Mouse (Mus musculus): ENCODE results near the gene Ptprk.
A peak's percentile ranks its signal among the peaks of the same experiment; 100 is the strongest.

The Ptprk gene

GRCm38 (mm10) chr10:28113879-28114278, 39.3 kb downstream of the Ptprk start:
- no peak for DNase-seq (ENCODE audit: low spot score)

GRCm38 (mm10) chr10:28116982-28117381, 42.4 kb downstream of the Ptprk start:
- DNase-seq (ENCODE audit: low spot score), result no peak

DNA sequence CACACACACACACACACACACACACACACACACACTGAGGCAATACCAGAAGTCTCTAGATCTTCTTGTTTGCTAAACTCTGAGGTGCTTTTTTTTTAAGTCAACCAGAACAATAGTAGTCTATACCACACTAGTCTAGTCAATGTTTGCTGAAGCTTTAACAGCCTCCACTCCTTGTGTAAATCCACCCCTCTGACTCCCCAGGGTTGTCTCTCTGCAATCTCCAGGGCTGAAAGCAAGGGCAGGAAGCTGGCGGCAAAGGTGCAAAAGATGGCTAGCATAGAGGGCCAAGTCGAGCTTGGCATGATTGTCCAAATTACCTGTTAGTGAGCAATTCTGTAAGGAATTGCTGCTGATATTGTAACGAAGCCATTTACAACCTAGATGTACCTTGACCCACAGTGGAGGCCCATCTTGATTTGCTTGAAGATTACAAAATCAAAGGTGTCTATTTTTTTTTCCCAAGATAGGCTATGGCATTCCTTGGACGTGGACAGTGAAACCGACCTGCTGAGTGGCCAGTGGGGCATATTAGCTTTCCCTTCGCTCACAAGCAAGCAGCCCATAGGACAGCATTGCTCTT, 44.3 kb downstream of the Ptprk start:
- no peak for DNase-seq (ENCODE audit: low spot score)

- no peak for DNase-seq (ENCODE audit: low spot score)
These were observed 49.3 kb downstream of the Ptprk start for GRCm38 (mm10) chr10:28123881-28124280.

DNA sequence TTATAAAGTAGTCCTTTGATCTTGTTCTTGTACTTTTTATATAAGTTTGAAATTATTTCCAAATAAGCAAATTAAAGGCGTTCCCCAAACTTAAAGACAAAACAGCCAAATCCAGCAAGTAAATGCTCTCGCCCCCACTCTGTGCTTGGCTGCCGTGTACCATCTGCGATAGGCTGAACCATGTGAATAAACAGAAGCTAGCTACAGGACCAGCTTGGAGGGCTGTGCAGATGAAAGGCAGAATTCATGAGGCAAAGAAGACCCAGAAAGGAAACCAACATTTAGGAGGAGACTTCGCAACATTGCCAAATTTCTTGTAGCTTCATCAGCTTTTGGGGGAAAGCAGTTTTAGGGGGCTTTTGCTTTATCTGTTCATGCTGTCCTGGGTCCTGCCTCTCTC, 53.4 kb downstream of the Ptprk start:
- DNase-seq (ENCODE audit: low spot score), result no peak

DNA sequence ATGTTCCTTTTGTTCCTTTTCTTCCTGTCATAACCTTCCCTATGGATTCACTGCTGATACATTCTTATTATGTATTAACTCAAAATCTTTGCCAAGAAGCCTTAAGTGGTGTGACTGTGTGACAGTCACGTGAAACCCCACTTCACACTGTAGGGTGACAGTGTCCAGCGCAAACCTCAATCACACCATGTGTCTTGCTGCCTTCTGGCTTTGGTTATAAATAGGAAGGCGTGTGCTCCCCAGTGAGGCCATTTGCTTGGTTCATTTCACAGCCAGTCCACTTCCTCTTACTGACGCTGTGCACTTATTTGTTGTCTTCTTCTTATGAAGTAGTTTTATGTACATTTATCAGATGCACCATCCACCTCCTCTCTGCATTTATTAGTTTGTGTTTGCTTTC, 53.8 kb downstream of the Ptprk start:
- DNase-seq (ENCODE audit: low spot score), result no peak

- no peak for DNase-seq (ENCODE audit: low spot score)
These were observed 55.8 kb downstream of the Ptprk start for GRCm38 (mm10) chr10:28130422-28130821.

- no peak for DNase-seq (ENCODE audit: low spot score)
These were observed 59.1 kb downstream of the Ptprk start for GRCm38 (mm10) chr10:28133770-28134169.

GRCm38 (mm10) chr10:28138399-28138798, 63.8 kb downstream of the Ptprk start:
- no peak for DNase-seq (ENCODE audit: low spot score)

- DNase-seq (ENCODE audit: low spot score), result no peak
These were observed 69.8 kb downstream of the Ptprk start for GRCm38 (mm10) chr10:28144459-28144858.

DNA sequence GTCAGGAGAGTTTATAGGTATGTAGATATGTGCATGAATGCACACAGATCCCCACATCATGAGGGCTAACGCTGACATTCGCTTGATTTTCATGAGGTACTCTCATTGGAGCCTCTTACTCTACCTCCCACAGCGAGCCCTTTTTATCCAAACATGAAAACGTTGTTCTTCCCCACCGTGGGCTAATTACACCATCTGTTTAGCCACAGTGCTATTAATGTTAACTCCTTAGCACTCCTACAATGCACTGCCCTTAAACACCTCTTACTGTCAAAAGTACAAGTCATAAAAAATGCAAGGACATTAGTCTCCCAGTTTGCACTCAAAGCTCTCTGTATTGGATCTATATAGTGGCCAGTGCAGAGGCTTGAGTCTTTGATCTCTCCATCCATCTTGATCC, 70.7 kb downstream of the Ptprk start:
- DNase-seq (ENCODE audit: low spot score), result no peak

- no peak for DNase-seq (ENCODE audit: low spot score)
These were observed 81.4 kb downstream of the Ptprk start for GRCm38 (mm10) chr10:28155688-28156685.

- no peak for DNase-seq (ENCODE audit: low spot score)
These were observed 85.1 kb downstream of the Ptprk start for GRCm38 (mm10) chr10:28159716-28160115.

GRCm38 (mm10) chr10:28161306-28161705, 86.7 kb downstream of the Ptprk start:
- no peak for DNase-seq (ENCODE audit: low spot score)

DNA sequence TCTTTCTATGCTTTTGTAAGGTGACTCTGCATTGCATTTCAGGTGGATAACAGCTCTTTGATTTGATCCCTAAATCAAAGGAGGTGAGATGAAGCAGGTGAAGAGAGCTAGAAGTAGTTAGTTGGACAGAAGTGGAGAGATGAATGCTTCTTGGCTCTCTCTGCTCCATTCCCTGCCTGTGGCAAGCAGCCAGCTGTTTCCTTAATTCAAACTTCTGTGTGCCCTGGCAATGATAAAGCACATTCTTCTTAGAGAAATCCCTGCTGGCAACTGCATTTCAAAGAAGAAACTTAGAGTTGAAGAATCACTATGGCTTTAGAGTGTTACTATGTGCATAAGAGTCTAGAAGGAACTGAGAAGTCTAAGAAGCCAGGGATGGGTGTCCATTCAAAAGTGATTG, 89.6 kb downstream of the Ptprk start:
- DNase-seq (ENCODE audit: low spot score), result peak; percentile 18

DNA sequence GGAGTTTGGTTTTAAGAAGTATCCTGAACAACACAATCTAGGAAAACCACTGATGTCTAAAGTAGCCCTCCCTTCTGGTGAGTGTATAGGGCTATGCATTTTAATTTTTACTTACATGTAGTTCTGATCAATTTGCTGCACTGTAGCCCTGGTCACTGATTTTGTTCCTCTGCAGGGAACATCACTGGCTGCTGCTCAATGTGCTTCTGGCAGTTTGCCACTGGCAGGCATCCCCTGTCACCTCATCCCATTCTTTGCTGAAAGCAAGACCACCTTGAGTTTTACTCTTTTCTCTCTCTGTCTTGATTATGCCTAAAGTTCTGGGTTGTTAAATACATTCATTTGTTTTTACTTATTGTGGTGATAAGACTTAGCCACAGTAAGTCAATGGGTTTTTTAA, 90.1 kb downstream of the Ptprk start:
- no peak for DNase-seq (ENCODE audit: low spot score)

DNA sequence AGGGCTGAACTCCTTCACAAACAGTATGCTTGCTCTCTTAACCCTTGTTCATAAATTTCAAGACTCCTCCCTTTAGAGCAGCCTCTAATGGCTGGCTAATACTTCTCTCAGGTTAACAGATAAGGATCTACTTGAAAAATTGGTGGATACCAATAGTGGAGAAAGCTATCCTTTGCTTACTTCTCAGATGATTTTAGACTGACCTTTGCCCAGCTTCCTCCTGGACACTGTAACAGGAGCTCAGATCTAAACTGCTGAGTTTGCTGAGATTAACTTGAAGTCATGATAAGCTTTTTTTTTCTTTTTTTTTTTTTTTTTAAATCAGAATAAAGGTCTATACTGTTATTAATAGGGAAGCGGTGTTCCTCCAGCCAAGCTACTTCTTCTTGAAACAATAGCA, 92.0 kb downstream of the Ptprk start:
- DNase-seq (ENCODE audit: low spot score), result no peak

DNA sequence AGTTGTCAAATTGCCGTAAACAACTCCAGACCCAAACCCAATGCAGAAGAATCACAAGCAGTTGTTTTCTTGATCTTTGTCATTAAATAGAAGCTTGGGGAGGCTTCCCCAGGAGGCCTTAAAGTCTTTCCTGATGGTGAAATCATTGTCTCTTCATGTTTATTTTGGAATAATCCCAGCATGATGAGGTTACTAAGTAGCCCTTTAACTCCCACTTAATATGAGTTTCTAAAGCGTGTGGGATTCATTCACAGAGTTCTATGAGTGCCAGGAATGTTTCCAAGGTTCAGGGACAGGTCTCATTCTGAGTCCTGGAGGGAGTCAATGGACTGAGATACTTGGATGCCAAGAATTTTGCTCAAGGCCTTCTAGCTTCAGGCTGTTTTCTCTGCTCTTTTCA, 92.5 kb downstream of the Ptprk start:
- no peak for DNase-seq (ENCODE audit: low spot score)

DNA sequence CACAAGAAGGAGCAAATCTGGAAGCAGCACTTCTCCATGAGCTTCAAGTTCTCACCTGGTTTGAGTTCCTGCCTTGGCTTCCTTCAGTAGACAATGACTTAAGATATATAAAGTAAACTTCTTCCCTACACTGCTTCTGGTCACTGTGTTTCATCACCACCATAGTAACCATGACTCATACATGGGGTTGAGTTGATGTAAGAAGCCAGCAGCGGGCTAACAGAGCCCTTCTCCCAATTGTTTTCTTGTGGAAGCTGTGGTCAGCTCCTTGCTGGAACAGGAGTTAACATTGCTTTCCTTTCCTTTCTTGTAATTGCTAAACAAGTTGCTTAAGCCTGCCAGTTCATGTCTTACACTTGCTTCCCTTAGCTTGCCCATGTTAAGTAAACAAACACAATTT, 96.6 kb downstream of the Ptprk start:
- DNase-seq (ENCODE audit: low spot score), result no peak

- DNase-seq (ENCODE audit: low spot score), result no peak
These were observed 104.3 kb downstream of the Ptprk start for GRCm38 (mm10) chr10:28178876-28179275.

DNA sequence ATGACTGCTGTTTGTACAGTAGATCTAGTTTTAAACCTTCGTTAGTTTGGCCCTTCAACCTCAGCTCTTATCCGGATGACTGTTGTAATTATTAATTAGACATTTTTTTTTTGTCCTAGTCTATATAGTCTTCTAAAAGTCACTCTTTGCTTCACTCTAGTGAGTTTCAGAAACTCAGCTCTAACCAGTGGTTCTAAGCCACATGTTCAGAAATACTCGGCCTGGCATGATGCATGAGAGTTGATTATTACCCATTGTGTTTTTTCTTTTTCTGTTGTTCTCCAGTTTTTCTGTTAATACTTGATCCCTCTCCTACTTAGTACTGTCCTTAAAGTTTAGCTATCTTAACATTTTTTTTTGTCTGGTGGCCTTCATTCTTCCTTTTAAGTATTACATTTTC, 107.5 kb downstream of the Ptprk start:
- no peak for DNase-seq (ENCODE audit: low spot score)

GRCm38 (mm10) chr10:28184675-28185074, 110.1 kb downstream of the Ptprk start:
- DNase-seq (ENCODE audit: low spot score), result no peak

GRCm38 (mm10) chr10:28185326-28185725, 110.7 kb downstream of the Ptprk start:
- no peak for DNase-seq (ENCODE audit: low spot score)

All from ovary, postnatal 36 days (tissue).